Mouse (Mus musculus): ENCODE data around the gene Dusp18.

DNA sequence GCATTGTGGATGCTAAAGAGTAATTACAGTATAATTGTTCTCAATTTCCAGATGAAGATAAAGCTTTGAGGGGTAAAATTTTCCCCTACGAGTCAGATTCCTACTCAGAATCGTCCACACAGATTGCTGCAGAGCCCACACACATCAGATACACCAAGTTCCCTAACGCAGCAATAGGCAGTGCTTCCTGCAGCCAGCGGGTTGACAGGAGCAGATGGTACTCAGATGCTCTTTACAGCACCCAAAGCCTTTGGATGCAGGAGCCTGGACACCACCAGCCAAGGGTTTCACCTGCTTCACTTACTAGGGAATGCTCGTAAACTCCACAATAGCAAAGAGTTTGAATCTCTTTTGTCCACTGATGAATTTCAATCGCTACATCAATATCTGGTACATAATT is 18.6 kb upstream of the Dusp18 start:
- TF ChIP-seq CTCF (IDR thresholded peaks at IDR 0.05; ENCODE audit: insufficient read depth, low read length): no peak
- no peak for TF ChIP-seq POLR2A (IDR thresholded peaks at IDR 0.05; ENCODE audit: borderline replicate concordance, extremely low read depth, low read depth, low read length)
